ENCODE assay signal across 8 mouse cellular contexts in genomic region chr6:53574097-53574496, GRCm38 (mm10).
DNase-seq lines count a peak whose midpoint lies in the region; ATAC-seq lines count a peak whose summit lies in the region.

No protein-coding gene starts in this region.

- H3K9me3 ChIP-seq in heart, embryonic 15.5 days (replicated peaks) = no peaks in the 10 kb centered on the region
- no peaks in the 10 kb centered on the region for H3K9me3 ChIP-seq in forebrain, embryonic 15.5 days
- H3K9me3 ChIP-seq in midbrain, embryonic 12.5 days = no peaks in the 10 kb centered on the region

- H3K36me3 ChIP-seq in heart, embryonic 15.5 days = no peaks in the 10 kb centered on the region
- H3K36me3 ChIP-seq in forebrain, embryonic 15.5 days = no peaks in the 10 kb centered on the region
- H3K36me3 ChIP-seq in midbrain, embryonic 12.5 days = no peaks in the 10 kb centered on the region

- peak overlapping the region; percentile 92 for H3K27ac ChIP-seq in heart, embryonic 15.5 days
- H3K27ac ChIP-seq in brown adipose tissue, adult 24 weeks (replicated peaks; ENCODE audit: low read depth, low read length) = no peak overlapping the region
- H3K27ac ChIP-seq in forebrain, embryonic 15.5 days (replicated peaks) = peak overlapping the region; percentile 84
- H3K27ac ChIP-seq in midbrain, embryonic 12.5 days (replicated peaks) = peak overlapping the region; percentile 78

- peak overlapping the region; percentile 72 for H3K4me2 ChIP-seq in heart, embryonic 15.5 days
- peak overlapping the region; percentile 60 for H3K4me2 ChIP-seq in forebrain, embryonic 15.5 days (replicated peaks)
- peak overlapping the region; percentile 49 for H3K4me2 ChIP-seq in midbrain, embryonic 12.5 days (replicated peaks)

- 32% methylated on average over 12 of the region's 12 CpGs for WGBS in heart, embryonic 15.5 days
- WGBS in forebrain, embryonic 15.5 days = 9% methylated on average over 12 of the region's 12 CpGs
- WGBS in midbrain, embryonic 12.5 days = 35% methylated on average over 12 of the region's 12 CpGs

- DNase-seq in heart, postnatal 25 days (ENCODE audit: low spot score) = no peak
- DNase-seq in frontal cortex, postnatal 36 days (ENCODE audit: low spot score in 2 of 2) = no peak
- no peak for DNase-seq in spleen, adult 12 weeks (ENCODE audit: low spot score)
- DNase-seq in adrenal gland, postnatal 10 days = no peak

- peak overlapping the region; percentile 66 for H3K9ac ChIP-seq in heart, embryonic 15.5 days
- peak overlapping the region; percentile 37; the same call in 1 of the 2 replicates for H3K9ac ChIP-seq in forebrain, embryonic 15.5 days (replicated peaks)
- H3K9ac ChIP-seq in midbrain, embryonic 12.5 days (replicated peaks) = peak overlapping the region; percentile 47; the same call in 1 of the 2 replicates

- intact Hi-C loops in heart, postnatal 25 days (cut with DNase I) = loop anchor here (2.0 to 5.0 kb wide), 2 partner anchors 15 to 287 kb away; partner anchors contain the start of gene Creb5

- H3K27me3 ChIP-seq in heart, embryonic 15.5 days = no peaks in the 10 kb centered on the region
- H3K27me3 ChIP-seq in forebrain, embryonic 15.5 days = no peaks in the 10 kb centered on the region
- H3K27me3 ChIP-seq in midbrain, embryonic 12.5 days = peaks cover 3% of the 10 kb centered on the region; the same call in 1 of the 2 replicates

- peaks cover 45% of the 10 kb centered on the region for H3K4me1 ChIP-seq in heart, embryonic 15.5 days (replicated peaks)
- H3K4me1 ChIP-seq in brown adipose tissue, adult 24 weeks (ENCODE audit: control insufficient read depth, insufficient read depth, insufficient read length, low read length) = peaks cover 8% of the 10 kb centered on the region; the same call in 1 of the 2 replicates
- peaks cover 47% of the 10 kb centered on the region for H3K4me1 ChIP-seq in forebrain, embryonic 15.5 days
- H3K4me1 ChIP-seq in midbrain, embryonic 12.5 days = peaks cover 41% of the 10 kb centered on the region

- H3K4me3 ChIP-seq in heart, embryonic 15.5 days = peak overlapping the region; percentile 58
- peak overlapping the region; percentile 42 for H3K4me3 ChIP-seq in brown adipose tissue, adult 24 weeks (ENCODE audit: insufficient read depth, low read depth, low read length)
- H3K4me3 ChIP-seq in forebrain, embryonic 15.5 days = peak overlapping the region; percentile 35
- peak overlapping the region; percentile 25 for H3K4me3 ChIP-seq in midbrain, embryonic 12.5 days

- ATAC-seq in heart, embryonic 15.5 days (replicated peaks; ENCODE audit: insufficient number of reproducible peaks, insufficient read depth, low FRiP score, low read depth) = no peak
- no peak for ATAC-seq in forebrain, embryonic 15.5 days (replicated peaks)
- ATAC-seq in midbrain, embryonic 12.5 days (ENCODE audit: low FRiP score, low read depth) = no peak
